Mouse (Mus musculus): Measurements from ENCODE around the gene Cfap206. TPM values are rescaled to one million over a fixed set of nuclear protein-coding genes. Genes with fewer than 3 reads are reported as not detected.
A peak's percentile ranks its signal among the peaks of the same experiment; 100 is the strongest.
"Not testable (repeated sequence)": the region's sequence is repeated elsewhere in the genome, so short reads cannot be mapped to it uniquely, and the experiment has no call there.

Gene Cfap206
- under 1 TPM; 0.55 to 0.87 TPM for total RNA-seq (2021)
- long read RNA-seq, experiment 1 = 0 reads
- long read RNA-seq, experiment 2 = 0 reads

GRCm38 (mm10) chr4:34729851-34730341 is at the start of gene Cfap206:
Gene Cfap206 (minus strand): TSS chr4:34730206.
- peak; percentile 91 for DNase-seq

DNA sequence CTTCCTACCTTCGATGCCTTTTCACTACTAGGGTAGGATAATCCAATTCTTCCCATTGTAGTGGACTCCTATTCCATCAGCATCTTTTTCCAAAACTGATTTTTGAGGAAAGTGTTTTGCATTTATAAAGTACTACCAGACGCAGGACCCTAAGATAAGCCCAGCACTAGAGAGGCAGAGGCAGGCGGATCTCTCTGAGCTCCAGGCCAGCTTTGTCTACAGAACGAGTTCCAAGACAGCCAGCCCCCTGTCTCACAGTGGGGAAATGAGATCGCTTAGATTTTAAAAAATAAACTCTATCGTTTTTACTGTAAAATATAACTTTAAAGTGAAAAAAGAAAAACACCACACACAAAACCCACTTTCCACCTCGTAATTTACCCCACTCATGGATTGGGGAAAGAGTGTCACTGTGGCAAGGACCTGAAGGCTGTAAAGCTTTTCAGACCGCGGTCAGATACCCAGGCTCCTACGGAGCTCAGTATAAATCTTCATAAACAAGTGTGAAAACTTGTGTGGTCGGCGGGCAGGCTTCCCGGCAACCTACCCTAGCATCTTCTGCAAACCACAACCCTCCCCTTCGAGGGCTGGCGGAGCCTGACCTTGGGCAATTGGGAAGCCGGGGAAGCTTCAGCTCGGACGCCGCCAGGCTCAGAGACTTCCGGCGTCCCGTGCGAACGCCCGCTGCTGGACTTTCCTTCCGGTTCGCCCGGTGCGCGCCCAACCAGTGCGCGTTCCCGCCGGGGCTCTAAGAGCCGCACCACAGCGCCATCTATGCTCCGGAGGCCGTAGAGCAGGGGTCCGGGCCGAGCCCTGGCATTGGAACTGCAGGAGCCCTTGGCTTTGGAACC is 47.9 kb upstream of the Cfap206 start, which contains the start of gene Smim8:
Gene Smim8 (minus strand): TSS at position 747 of the 851 bp plus-strand sequence.
- DNase-seq = peak; percentile 97

DNA sequence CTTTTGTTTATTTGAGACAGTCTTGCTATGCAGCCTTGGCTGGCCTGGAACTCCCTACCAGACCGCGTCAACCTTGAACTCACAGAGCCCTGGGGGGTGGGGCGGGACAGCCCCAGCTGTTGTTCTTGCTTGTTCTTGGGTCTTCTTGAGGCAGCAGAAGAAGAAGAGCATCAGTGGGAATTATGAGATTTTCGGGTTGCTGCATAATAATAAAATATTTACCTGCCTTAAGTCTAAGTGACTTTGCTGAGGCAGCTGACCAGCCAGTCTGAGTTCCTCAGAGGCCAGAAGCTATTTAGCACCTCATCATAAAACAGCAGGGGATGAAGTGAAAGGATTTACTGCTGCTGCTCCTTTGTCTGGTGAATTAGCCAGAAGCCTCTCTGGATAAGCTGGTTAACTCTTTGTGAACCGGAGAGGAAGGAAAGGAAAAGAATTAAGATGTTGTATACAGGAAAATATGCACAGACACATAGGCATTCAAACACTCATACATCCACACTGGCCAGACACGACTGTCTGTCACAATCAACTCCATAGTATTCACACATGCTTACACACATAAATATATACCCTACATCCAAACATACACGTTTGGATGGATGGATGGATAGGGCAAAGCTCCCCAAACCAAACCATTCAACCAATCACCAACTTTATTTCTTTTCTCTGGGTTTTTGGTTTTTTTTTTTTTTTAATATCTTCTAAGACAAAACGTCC is 41.8 kb upstream of the Cfap206 start:
- DNase-seq = no peak

GRCm38 (mm10) chr4:34756163-34756562 is 26.2 kb upstream of the Cfap206 start, which contains the start of gene Gm136:
Gene Gm136 (minus strand): TSS chr4:34756263.
- DNase-seq = no peak

DNA sequence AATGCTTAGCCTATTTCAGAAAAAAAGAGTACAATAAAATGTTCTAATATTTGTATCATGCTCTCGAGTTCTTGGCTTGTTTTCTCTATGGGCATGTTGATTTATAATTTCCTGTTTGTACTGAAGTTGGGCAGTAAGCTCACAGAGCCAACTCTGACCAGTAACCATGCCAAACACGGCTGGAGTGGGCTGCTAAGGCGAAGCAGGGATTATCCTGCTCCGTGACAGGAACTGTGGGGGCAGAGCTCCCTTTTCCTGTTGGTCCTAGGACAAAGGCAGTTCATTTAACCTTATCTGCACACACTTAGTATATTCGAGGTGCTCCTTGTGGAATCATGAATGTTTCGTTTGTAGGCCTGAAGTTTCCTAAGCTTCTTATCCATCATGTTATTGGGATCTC is 19.2 kb upstream of the Cfap206 start:
- DNase-seq = peak; percentile 15

DNA sequence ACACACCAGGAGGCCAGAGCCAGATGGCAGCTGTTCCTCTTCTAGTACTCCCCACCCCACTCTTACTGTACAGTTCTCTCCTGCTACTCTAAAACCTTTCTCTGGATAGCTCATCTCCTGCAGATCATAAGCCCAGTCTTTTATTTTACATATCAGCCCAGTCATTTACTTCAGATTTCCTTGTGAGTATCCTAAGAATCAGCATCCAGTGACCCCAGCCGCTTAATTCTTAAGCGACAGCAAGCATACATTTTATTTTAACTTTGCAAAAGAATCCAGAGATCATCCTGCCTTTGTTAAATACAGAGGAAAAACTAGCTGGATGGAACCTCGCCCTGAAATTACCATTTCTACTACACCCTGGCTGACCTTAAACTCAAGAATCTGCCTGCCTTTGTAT is 4.5 kb upstream of the Cfap206 start:
- no peak for DNase-seq

- DNase-seq = not testable (repeated sequence)
Measured at GRCm38 (mm10) chr4:34733415-34733814, 3.4 kb upstream of the Cfap206 start.

DNA sequence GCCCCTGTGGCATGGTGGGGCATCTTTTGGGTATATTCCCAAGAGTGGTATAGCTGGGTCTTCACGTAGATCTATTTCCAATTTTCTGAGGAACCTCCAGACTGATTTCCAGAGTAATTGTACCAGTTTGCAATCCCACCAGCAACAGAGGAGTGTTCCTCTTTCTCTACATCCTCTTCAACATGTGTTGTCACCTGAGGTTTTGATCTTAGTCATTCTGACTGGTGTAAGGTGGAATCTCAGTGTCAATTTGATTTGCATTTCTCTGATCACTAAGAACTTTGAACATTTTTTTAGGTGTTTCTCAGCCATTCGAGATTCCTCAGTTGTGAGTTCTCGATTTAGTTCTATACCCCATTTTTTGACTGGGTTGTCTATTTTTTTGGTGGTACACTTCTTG is 4.3 kb downstream of the Cfap206 start:
- DNase-seq = not testable (repeated sequence)

GRCm38 (mm10) chr4:34724306-34724705 is 5.7 kb downstream of the Cfap206 start:
- DNase-seq = no peak

DNA sequence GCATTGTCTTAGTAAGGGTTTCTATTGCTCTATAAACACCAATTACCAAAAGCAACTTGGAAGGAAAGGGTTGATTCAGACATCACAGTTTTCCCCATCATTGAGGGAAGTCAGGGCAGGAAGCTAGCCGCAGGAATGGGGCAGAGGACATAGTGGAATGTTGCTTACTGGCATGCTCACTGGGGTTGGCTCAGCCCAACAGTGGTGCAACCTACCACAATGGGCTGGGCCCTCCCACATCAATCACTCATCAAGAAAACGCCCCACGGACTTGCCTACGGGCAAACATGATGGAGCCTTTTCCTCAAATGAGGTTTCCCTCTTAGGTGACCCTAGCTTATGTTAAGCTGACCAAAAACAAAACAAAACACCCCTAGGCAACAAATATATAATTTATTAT is 6.8 kb downstream of the Cfap206 start:
- DNase-seq = no peak

DNA sequence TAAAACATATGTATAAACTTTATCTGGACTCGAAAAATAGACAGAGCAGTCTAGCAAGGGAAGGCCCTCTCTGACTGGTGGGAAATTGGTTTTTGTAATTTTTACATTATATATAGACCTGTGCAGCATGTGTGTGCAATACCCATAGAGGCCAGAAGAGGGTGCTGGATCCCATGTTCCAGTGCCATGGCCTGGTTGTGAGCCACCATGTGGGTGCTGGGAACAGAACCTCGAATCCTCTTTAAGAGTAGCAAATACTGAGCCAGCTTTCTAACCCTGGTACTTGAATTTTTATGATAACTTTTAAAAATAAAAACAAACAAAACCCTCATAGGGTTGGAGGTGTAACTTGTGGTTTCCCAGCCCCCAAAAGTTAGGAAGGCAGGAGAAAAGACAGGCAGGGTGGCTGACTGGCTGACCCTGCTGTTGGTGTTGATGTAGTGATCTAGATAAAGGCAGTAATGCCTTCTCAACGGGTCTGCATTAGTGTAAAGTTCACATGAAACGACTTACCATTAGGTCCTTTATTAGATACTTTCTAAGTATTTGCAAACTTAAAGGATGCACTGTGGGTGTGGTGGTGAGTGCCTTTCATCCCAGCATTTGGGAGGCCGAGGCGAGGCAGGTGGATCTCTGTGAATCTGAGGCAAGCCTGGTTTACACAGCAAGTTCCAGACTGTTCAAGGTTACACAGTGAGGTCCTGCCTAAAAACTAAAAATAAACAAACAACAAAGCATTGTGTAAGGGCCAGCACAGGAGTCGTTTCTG is 9.7 kb downstream of the Cfap206 start:
- no peak for DNase-seq

- no peak for DNase-seq
Measured at GRCm38 (mm10) chr4:34719421-34719820, 10.6 kb downstream of the Cfap206 start.

DNA sequence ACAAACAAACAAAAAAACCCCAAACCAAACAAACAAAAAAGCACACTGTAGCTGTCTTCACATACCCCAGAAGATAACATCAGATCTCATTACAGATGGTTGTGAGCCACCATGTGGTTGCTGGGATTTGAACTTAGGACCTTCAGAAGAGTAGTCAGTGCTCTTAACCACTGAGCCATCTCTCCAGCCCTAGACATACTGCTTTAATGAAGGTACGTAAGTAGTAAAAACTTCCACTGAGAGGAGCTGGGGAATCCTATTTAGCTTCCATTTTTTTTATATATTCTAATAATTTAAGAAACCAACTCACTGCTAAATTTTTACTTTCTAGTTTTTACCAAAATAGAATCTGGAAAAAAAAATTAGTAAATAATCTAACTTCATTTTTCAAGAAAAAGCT is 14.9 kb downstream of the Cfap206 start:
- DNase-seq = no peak

- DNase-seq = no peak
Measured at GRCm38 (mm10) chr4:34708127-34708526, 21.9 kb downstream of the Cfap206 start.

- DNase-seq = no peak
Measured at GRCm38 (mm10) chr4:34707248-34707647, 22.8 kb downstream of the Cfap206 start.

- no peak for DNase-seq
Measured at GRCm38 (mm10) chr4:34703029-34703428, 27.0 kb downstream of the Cfap206 start.

GRCm38 (mm10) chr4:34702231-34702630 is 27.8 kb downstream of the Cfap206 start:
- DNase-seq = no peak

GRCm38 (mm10) chr4:34701528-34701927 is 28.5 kb downstream of the Cfap206 start:
- DNase-seq = peak; percentile 85

- no peak for DNase-seq
Measured at GRCm38 (mm10) chr4:34688021-34688420, 42.0 kb downstream of the Cfap206 start.

DNA sequence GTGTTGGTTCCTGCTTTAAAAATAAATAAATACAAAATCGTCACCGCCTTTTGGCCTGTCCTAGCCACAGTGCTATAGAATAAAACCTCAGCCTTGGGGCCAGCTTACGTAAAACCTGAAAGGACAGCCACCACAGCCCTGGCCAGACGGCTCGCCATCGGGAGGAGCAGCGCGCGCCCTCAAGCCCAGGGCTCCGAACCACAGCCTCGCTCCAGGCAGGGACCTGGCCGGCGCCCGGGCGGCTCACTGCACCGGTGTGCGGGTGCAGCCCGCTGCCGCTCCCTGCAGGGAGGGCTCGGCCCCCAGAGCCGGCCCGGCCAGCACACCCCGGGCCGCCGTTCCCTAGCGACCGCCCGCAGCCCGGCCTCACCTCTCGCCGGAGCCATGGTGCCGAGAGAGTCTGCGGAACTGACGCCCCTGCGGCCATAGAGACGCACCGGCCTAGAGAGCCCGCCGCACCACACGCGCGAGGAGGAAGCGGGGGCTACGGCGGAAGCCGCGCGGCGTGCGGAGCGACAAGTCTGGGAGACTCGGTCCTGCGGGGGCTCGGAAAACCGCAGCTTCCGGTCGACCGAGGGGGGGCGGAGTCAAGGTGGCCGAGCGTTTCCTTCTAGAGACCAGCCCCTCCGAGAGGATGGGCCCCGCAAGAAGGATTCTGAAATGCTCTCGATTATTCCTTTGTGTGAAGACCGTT is 43.0 kb downstream of the Cfap206 start, which contains the start of gene Slc35a1:
Gene Slc35a1 (minus strand): TSS at position 565 of the 694 bp plus-strand sequence.
- DNase-seq = peak; percentile 94

GRCm38 (mm10) chr4:34680530-34680929 is 49.5 kb downstream of the Cfap206 start:
- DNase-seq = peak; percentile 40

Measured in adrenal gland, postnatal 10 days (tissue).